Mouse (Mus musculus): ENCODE measurements at regions not wholly inside any gene's neighbourhood (a gene's known extent, or its start where the extent isn't known, plus 50 kb on each side); places are given as distances from the start of the nearest gene placed in this dataset.

DNA sequence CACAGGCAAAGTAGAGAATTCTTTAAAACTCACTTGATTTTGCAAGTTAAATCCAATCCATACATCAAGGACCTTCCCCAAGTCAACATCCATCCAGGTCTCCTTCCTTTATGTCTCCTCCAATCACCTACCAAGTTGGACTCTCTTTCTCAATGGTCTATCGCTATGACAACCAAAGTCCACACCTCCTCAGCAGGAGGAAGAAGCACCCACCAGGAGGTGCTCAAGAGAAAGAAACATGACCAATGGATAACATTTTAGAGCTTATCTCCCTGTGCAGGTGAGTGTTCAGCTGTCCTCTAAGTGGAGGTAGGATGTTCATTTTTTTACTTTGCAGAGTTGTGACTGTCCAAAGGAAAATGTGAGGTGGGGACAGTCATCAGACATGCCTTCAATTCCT is 269.3 kb downstream of the Basp1 start:
- DNase-seq, result no peak

DNA sequence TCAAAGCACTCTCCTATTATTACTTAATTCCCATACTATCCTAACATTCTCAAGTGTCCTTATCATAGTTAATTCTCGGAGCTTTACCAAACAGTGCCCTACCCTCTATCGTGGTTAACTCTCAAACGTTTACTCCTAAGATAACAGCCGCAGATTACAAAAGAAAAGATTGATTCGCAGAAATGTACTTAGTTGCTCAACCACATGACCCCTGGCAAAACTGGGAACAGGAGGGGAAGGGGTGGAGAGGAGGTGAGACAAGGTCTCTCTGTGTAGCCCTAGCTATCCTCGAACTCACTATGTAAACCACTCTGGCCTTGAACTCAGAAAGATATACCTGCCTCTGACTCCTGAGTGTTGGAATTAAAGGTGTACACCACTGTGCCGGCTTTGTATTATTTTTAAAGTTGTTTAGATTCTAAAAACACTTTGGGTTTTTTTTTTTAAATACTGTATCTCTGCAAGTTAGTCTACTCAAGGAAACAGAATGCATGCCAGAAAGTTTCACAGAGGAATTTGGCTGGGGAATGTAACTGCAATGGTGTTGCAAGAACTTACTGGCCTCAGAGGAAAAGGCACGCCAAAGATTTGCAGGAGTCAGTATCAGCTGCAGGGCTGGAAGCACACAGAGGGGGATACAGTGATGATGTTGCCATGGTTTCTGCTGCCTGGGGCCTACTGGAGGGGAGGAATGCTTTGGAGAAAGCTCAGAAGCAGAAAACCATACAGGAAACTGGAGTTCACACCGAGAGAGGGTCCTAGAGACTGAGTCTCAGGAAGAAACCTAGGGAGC is 273.0 kb downstream of the Basp1 start:
- Histone ChIP-seq H3K27me3 (ENCODE audit: control insufficient read depth, insufficient read depth, low read length) (no peaks in the 10 kb centered on the region), H3K27ac (ENCODE audit: insufficient read depth, low read length) (no peak overlapping the region), H3K4me1 (ENCODE audit: control insufficient read depth, insufficient read depth, low read length) (no peaks in the 10 kb centered on the region), H3K4me3 (replicated peaks; ENCODE audit: insufficient read depth, low read depth, low read length) (no peak overlapping the region)
- TF ChIP-seq CTCF (IDR thresholded peaks at IDR 0.05; ENCODE audit: borderline replicate concordance, insufficient read depth, low read depth, low read length) (no peak), POLR2A (IDR thresholded peaks at IDR 0.05; ENCODE audit: borderline replicate concordance, insufficient read depth, low read length) (no peak)
- DNase-seq, result no peak
- WGBS, result 72% methylated on average over 9 of the region's 9 CpGs

More for the DNA sequence above, 269.3 kb downstream of the Basp1 start:
- Histone ChIP-seq H3K27ac (ENCODE audit: insufficient read depth, low read length) (no peak overlapping the region), H3K4me1 (ENCODE audit: control insufficient read depth, insufficient read depth, low read length) (no peaks in the 10 kb centered on the region), H3K27me3 (ENCODE audit: control insufficient read depth, insufficient read depth, low read length) (no peaks in the 10 kb centered on the region), H3K4me3 (replicated peaks; ENCODE audit: insufficient read depth, low read depth, low read length) (no peak overlapping the region)
- WGBS, result 81% methylated on average over 1 of the region's 1 CpGs
- TF ChIP-seq CTCF (IDR thresholded peaks at IDR 0.05; ENCODE audit: borderline replicate concordance, insufficient read depth, low read depth, low read length) (no peak), POLR2A (IDR thresholded peaks at IDR 0.05; ENCODE audit: borderline replicate concordance, insufficient read depth, low read length) (no peak)

DNA sequence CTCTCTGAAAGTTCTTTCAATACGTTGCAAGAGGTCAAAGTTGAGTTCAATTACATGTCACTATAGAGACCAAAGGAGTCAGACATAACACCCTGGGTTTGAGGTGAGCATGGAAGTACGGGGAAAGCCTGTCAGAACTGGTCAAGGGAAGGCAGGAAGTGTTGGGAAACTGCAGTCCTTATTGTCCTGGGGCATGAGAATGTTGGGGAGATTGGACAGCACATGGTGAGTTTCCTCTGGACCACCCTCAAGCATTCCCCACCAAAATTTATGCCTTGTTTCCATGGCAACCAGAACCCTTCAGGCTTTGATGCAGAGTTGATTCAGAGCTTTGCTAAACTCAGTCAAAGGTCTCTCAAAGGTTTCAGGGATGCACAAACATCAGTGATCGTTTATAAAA is 276.5 kb downstream of the Basp1 start:
- no peak for TF ChIP-seq POLR2A (IDR thresholded peaks at IDR 0.05; ENCODE audit: borderline replicate concordance, insufficient read depth, low read length)
- no peak for TF ChIP-seq CTCF (IDR thresholded peaks at IDR 0.05; ENCODE audit: borderline replicate concordance, insufficient read depth, low read depth, low read length)
- DNase-seq, result no peak
- no peaks in the 10 kb centered on the region for H3K27me3 ChIP-seq (ENCODE audit: control insufficient read depth, insufficient read depth, low read length)
- H3K27ac ChIP-seq (ENCODE audit: insufficient read depth, low read length), result no peak overlapping the region
- no peaks in the 10 kb centered on the region for H3K4me1 ChIP-seq (ENCODE audit: control insufficient read depth, insufficient read depth, low read length)
- WGBS, result 51% methylated on average over 3 of the region's 3 CpGs
- H3K4me3 ChIP-seq (replicated peaks; ENCODE audit: insufficient read depth, low read depth, low read length), result no peak overlapping the region

DNA sequence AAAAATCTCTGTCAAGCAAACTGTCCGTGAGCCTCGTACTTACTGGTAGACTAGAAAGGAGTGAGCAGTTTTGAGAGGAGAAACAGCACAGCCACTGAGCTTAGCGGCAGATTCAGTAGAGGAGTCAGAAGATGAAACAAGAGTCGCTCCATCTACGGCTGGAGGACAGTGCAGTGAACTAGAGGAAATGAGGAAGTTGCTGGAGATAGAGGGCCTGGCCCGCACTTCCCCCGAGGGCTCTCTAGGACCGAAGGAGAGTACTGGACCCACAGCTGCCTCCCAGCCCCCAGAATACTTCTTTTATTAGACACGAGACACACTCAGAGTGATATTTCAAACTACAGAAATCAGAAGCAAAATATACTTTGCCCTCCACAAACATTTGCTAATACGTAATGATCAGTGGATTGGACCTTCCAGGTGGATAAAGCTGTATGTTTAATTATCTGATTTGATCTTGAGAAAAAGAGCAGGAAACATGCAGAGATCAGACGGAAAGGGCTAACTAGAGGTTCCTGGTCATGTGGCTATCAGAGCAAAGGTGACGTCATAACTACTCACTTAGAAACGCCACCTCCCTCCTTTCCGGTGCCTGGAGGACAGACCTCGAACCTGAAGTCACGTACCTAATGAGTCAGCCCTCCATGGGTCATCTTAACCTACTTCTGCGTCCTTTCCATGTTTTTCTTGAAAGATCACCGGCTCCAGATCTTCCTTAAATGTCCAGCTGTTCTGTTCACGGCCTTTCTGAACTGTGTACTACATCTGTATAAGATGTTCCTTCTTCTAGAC is 277.9 kb downstream of the Basp1 start:
- H3K4me3 ChIP-seq (replicated peaks; ENCODE audit: insufficient read depth, low read depth, low read length), result no peak overlapping the region
- WGBS, result 93% methylated on average over 19 of the region's 19 CpGs
- no peaks in the 10 kb centered on the region for H3K4me1 ChIP-seq (ENCODE audit: control insufficient read depth, insufficient read depth, low read length)
- no peaks in the 10 kb centered on the region for H3K27me3 ChIP-seq (ENCODE audit: control insufficient read depth, insufficient read depth, low read length)
- no peak for TF ChIP-seq POLR2A (IDR thresholded peaks at IDR 0.05; ENCODE audit: borderline replicate concordance, insufficient read depth, low read length)
- TF ChIP-seq CTCF (IDR thresholded peaks at IDR 0.05; ENCODE audit: borderline replicate concordance, insufficient read depth, low read depth, low read length), result no peak
- no peak overlapping the region for H3K27ac ChIP-seq (ENCODE audit: insufficient read depth, low read length)
- DNase-seq, result no peak

DNA sequence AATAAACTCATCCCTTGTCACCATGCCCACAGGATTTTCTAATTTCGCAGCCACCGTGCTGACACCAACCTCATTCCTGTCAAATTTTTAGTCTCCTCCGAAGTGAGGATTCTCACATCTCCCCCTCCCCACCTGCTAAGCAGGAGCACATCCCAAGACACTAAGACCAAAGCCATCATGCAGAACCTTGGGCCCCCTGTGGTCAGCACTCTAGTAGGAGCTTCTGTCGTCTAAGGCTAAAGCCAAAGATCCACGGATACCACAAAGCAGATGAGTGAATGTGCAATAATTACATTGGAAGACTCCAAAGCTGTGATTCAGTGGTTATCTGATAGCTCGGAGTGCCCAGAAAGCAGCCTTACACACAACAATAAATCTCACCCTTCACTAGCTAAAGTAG is 283.5 kb downstream of the Basp1 start:
- TF ChIP-seq POLR2A (IDR thresholded peaks at IDR 0.05; ENCODE audit: borderline replicate concordance, insufficient read depth, low read length), result no peak
- no peak for TF ChIP-seq CTCF (IDR thresholded peaks at IDR 0.05; ENCODE audit: borderline replicate concordance, insufficient read depth, low read depth, low read length)

DNA sequence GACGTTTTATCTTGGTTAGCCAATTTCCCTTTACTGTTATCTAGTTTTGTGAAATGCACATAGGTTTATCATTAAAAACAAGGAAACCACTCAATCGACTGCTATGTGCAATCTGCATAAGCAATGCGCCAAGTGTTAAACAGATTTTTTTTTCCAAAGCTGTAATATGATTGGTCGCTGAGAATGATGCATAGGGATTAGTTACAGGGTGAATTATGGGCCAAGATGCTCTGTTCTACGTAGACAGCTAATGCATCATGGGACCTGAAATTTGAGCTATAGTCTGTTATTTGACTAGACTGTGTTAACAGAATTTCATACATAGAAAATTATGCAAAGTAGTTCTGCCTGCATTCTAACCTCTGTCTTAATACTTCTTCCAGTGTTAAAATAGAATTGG is 284.0 kb downstream of the Basp1 start:
- no peaks in the 10 kb centered on the region for H3K27me3 ChIP-seq (ENCODE audit: control insufficient read depth, insufficient read depth, low read length)
- H3K4me1 ChIP-seq (ENCODE audit: control insufficient read depth, insufficient read depth, low read length), result no peaks in the 10 kb centered on the region
- WGBS, result 80% methylated on average over 5 of the region's 5 CpGs
- H3K27ac ChIP-seq (ENCODE audit: insufficient read depth, low read length), result no peak overlapping the region
- no peak for DNase-seq
- TF ChIP-seq CTCF (IDR thresholded peaks at IDR 0.05; ENCODE audit: borderline replicate concordance, insufficient read depth, low read depth, low read length), result no peak
- TF ChIP-seq POLR2A (IDR thresholded peaks at IDR 0.05; ENCODE audit: borderline replicate concordance, insufficient read depth, low read length), result no peak
- H3K4me3 ChIP-seq (replicated peaks; ENCODE audit: insufficient read depth, low read depth, low read length), result no peak overlapping the region

More for the DNA sequence above, 283.5 kb downstream of the Basp1 start:
- no peaks in the 10 kb centered on the region for H3K27me3 ChIP-seq (ENCODE audit: control insufficient read depth, insufficient read depth, low read length)
- WGBS, result 28% methylated on average over 6 of the region's 6 CpGs
- no peak for DNase-seq
- no peak overlapping the region for H3K4me3 ChIP-seq (replicated peaks; ENCODE audit: insufficient read depth, low read depth, low read length)
- H3K4me1 ChIP-seq (ENCODE audit: control insufficient read depth, insufficient read depth, low read length), result no peaks in the 10 kb centered on the region
- H3K27ac ChIP-seq (ENCODE audit: insufficient read depth, low read length), result no peak overlapping the region

DNA sequence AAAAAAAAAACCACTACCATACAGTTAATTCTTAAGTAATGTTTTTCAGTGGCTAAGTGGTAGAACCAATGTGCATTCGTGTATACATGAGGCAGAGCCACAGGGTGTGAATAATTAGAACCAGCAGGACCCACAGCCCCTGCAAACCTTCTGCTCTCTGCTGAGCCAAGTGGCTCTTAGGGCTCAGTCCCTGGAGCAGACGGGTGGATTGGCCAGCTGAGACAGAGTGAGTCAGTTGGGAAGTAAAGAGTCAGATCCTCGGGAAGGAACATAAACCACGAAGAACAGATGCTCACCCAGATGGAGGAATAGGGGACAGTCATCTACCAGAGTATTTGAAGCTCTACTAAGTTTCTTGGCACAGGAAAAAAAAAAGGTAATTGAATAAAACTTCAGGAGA is 293.1 kb downstream of the Basp1 start:
- DNase-seq, result peak in 1 of 2 experiments; percentile 4
- no peak overlapping the region for H3K27ac ChIP-seq (ENCODE audit: insufficient read depth, low read length)
- no peak overlapping the region for H3K4me3 ChIP-seq (replicated peaks; ENCODE audit: insufficient read depth, low read depth, low read length)
- 7% methylated on average over 4 of the region's 4 CpGs for WGBS
- H3K4me1 ChIP-seq (ENCODE audit: control insufficient read depth, insufficient read depth, low read length), result no peaks in the 10 kb centered on the region; the same call in 1 of the 2 replicates
- TF ChIP-seq POLR2A (IDR thresholded peaks at IDR 0.05; ENCODE audit: borderline replicate concordance, insufficient read depth, low read length), result no peak
- H3K27me3 ChIP-seq (ENCODE audit: control insufficient read depth, insufficient read depth, low read length), result no peaks in the 10 kb centered on the region

DNA sequence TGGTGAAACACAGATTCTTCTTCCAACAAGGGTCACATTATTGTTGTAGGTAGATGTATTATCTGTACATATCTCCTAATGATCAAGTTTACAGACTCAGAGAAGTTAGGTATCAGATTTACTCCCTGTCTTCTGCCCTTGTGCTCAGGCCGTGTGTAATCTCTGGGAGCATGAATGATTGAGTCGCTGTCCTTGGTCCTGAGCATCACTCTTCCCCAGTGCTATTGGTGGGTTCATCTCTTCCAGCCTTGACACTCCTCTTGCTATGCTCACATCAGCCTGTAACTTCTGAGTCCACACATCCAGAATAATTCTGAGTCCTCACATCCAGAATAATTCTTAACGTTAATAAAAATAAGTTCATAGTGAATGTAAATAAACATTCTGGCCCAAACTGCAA is 295.6 kb downstream of the Basp1 start:
- TF ChIP-seq CTCF (IDR thresholded peaks at IDR 0.05; ENCODE audit: borderline replicate concordance, insufficient read depth, low read depth, low read length), result no peak
- no peak for TF ChIP-seq POLR2A (IDR thresholded peaks at IDR 0.05; ENCODE audit: borderline replicate concordance, insufficient read depth, low read length)
- Histone ChIP-seq H3K4me1 (ENCODE audit: control insufficient read depth, insufficient read depth, low read length) (no peaks in the 10 kb centered on the region; the same call in 1 of the 2 replicates), H3K27ac (ENCODE audit: insufficient read depth, low read length) (no peak overlapping the region), H3K27me3 (ENCODE audit: control insufficient read depth, insufficient read depth, low read length) (no peaks in the 10 kb centered on the region), H3K4me3 (replicated peaks; ENCODE audit: insufficient read depth, low read depth, low read length) (no peak overlapping the region)
- no peak for DNase-seq
- WGBS, result 68% methylated on average over 3 of the region's 3 CpGs
